Mouse (Mus musculus) neural tube, embryonic 14.5 days (tissue): Measurements from ENCODE around the gene Zfp146. TPM values are rescaled to one million over a fixed set of nuclear protein-coding genes. Genes with fewer than 3 reads are reported as not detected.

ENCODE experiments used
- ATAC-seq: fragments of 200-750 bp; cut with Nextera tagmentation; 2 replicates; pipeline ENCODE4 v1.8.0; 2017; ENCODE audit warnings: low read depth, mild to moderate bottlenecking, moderate TSS enrichment, moderate library complexity
- H3K27ac ChIP-seq: fragments of 300-500 bp; sonication (generic); 2 replicates; pipeline ENCODE4 v1.5.1; 2014; ENCODE audit warnings: low read depth, mild to moderate bottlenecking, control low read depth, low read length, moderate library complexity, mixed read lengths
- H3K27me3 ChIP-seq: fragments of 300-500 bp; sonication (generic); 2 replicates; pipeline ENCODE4 v1.6.1; 2014; ENCODE audit warnings: low read length; ENCODE audit not compliant: control insufficient read depth, insufficient read depth
- H3K36me3 ChIP-seq: fragments of 300-500 bp; sonication (generic); 2 replicates; pipeline ENCODE4 v1.6.1; 2014; ENCODE audit warnings: low read length, mixed read lengths; ENCODE audit not compliant: control insufficient read depth, insufficient read depth
- H3K4me1 ChIP-seq: fragments of 300-500 bp; sonication (generic); 2 replicates; pipeline ENCODE4 v1.6.1; 2014; ENCODE audit warnings: low read length; ENCODE audit not compliant: control insufficient read depth, insufficient read depth
- H3K4me2 ChIP-seq: fragments of 300-500 bp; sonication (generic); 2 replicates; pipeline ENCODE4 v1.6.1; 2014; ENCODE audit warnings: mild to moderate bottlenecking, low read depth, low read length, control low read depth
- H3K4me3 ChIP-seq: fragments of 300-500 bp; sonication (generic); 2 replicates; pipeline ENCODE4 v1.5.1; 2014; ENCODE audit warnings: low read depth, low read length, control low read depth, mixed read lengths
- H3K9ac ChIP-seq: fragments of 300-500 bp; sonication (generic); replicated peaks from 2 replicates; pipeline ENCODE4 v1.6.1; 2014; ENCODE audit warnings: low read depth, mild to moderate bottlenecking, control low read depth, low read length, mixed read lengths
- H3K9me3 ChIP-seq: fragments of 300-500 bp; sonication (generic); 2 replicates; pipeline ENCODE4 v1.6.1; 2016; ENCODE audit warnings: low read length; ENCODE audit not compliant: control insufficient read depth
- WGBS: fragments of 180-500 bp; shearing (Covaris S2); extraction: QIAGEN DNeasy Blood & Tissue Kit; methylation state at CpG from one replicate; pipeline ENCODE4 v1.1.7; 2014; 5-methylcytosine and 5-hydroxymethylcytosine counted together
- polyA plus RNA-seq: library from polyadenylated mRNA; unstranded; fragments of >200 nt; fragmentation: Nextera tagmentation; extraction: Ambion mirVana; gene quantifications from 2 replicates; pipeline ENCODE4 v1.2.1, GENCODE M21; 2014

Gene Zfp146
- polyA plus RNA-seq, 1 experiment from 2014 or later, result 17.6 TPM

- Histone ChIP-seq H3K27me3 (no peaks in the 10 kb centered on the region), H3K4me2 (no peak overlapping the region), H3K4me3 (no peak overlapping the region), H3K36me3 (peaks cover 50% of the 10 kb centered on the region), H3K9ac (no peak overlapping the region), H3K27ac (no peak overlapping the region), H3K4me1 (peaks cover 5% of the 10 kb centered on the region; the same call in 1 of the 2 replicates), H3K9me3 (peaks cover 46% of the 10 kb centered on the region)
- 95% methylated on average over 5 of the region's 5 CpGs for WGBS
- ATAC-seq, result no peak
Measured at GRCm38 (mm10) chr7:30163113-30163512, 6.4 kb downstream of the Zfp146 start.

DNA sequence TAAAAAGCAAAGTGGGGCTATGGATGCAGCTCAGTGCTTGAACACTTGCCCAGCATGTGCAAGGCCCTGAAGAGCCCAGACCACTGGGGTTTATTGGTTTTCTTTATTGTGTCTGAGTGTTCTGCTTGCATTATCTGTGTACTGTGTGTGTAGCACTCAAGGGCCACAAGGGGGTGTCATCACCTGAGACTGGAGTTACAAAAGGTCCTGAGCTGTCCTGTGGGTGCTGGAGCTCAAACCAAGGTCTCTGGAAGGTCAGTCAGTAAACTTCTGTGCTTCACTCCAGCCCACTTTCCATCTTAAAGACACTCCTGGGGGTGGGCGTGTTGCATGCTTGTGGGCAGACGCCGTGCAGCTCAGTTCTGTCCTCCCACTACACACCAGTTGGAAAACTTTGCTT, 14.0 kb downstream of the Zfp146 start:
- no peak overlapping the region for H3K9ac ChIP-seq
- no peaks in the 10 kb centered on the region for H3K4me1 ChIP-seq
- no peak for ATAC-seq
- H3K36me3 ChIP-seq, result peaks cover 28% of the 10 kb centered on the region
- no peak overlapping the region for H3K27ac ChIP-seq
- H3K4me2 ChIP-seq, result no peak overlapping the region
- H3K27me3 ChIP-seq, result no peaks in the 10 kb centered on the region
- WGBS, result 99% methylated on average over 3 of the region's 3 CpGs
- H3K4me3 ChIP-seq, result no peak overlapping the region
- H3K9me3 ChIP-seq, result peaks cover 28% of the 10 kb centered on the region

- Histone ChIP-seq H3K9ac (no peak overlapping the region), H3K4me1 (no peaks in the 10 kb centered on the region), H3K4me3 (no peak overlapping the region), H3K36me3 (peaks cover 16% of the 10 kb centered on the region), H3K9me3 (peaks cover 18% of the 10 kb centered on the region), H3K27ac (no peak overlapping the region), H3K4me2 (no peak overlapping the region), H3K27me3 (no peaks in the 10 kb centered on the region)
- WGBS, result 96% methylated on average over 1 of the region's 1 CpGs
- ATAC-seq, result no peak
Measured at GRCm38 (mm10) chr7:30154040-30154439, 15.5 kb downstream of the Zfp146 start.

DNA sequence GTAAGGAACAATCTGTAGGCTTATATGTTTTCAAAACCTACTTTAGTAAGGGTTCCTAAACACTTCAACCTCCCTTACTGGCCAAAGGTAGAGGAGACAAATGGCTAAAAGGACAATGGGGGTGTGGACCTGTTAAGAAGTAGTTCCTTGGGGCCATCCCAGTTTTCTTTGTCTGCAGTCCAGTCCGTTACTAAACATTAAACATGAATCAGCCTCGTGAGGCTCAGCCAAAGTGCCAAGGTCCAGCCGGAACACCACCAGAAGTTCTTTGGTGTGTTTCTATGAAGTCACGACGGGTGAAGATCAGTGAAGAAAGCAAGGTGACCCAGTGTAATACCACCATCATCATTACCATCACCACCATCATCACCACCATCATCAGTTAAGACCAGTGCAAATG, 22.5 kb downstream of the Zfp146 start:
- 91% methylated on average over 5 of the region's 5 CpGs for WGBS
- Histone ChIP-seq H3K9me3 (peaks cover 6% of the 10 kb centered on the region), H3K27ac (no peak overlapping the region), H3K27me3 (no peaks in the 10 kb centered on the region), H3K9ac (no peak overlapping the region), H3K4me1 (no peaks in the 10 kb centered on the region), H3K4me3 (no peak overlapping the region), H3K36me3 (no peaks in the 10 kb centered on the region), H3K4me2 (no peak overlapping the region)
- no peak for ATAC-seq

DNA sequence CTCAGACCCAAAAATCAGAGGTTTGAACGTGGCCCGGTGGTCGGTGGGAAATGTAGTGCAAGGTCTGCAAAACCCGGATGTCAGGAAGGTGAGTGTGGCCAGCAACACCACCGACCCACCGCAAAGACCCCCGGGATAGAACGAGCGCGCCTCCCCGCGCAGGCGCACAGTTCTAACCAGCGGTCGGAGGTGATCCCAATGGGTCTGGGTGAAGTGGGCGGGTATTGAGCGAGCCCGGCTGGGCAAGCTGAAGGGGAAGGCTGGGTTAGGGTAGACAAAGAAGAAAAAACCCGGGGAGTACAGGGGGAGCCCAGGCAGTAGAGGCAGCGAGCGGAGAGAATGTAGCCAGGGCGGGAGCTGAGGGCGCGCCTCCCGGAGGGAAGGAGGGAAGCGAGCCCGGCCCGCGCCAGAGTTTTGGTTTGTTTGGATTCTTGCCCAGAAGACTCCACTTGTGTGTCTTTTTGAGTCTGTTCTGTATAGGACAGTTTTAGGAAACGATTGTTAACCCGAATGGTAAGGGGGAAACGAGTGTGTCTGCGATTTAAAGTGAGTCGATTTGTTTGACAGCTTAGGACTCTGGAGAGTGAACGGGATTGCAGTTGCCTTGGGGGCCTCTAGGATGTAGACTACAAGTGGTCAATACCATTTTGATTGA, 25.9 kb downstream of the Zfp146 start:
- Histone ChIP-seq H3K4me2 (peak overlapping the region; percentile 54), H3K27ac (peak overlapping the region; percentile 78), H3K36me3 (no peaks in the 10 kb centered on the region), H3K4me3 (peak overlapping the region; percentile 54), H3K9ac (peak overlapping the region; percentile 55), H3K9me3 (peaks cover 4% of the 10 kb centered on the region; the same call in 1 of the 2 replicates), H3K27me3 (no peaks in the 10 kb centered on the region), H3K4me1 (no peaks in the 10 kb centered on the region)
- peak; percentile 96 for ATAC-seq
- WGBS, result 2% methylated on average over 35 of the region's 35 CpGs

- ATAC-seq, result peak; percentile 49
- peak overlapping the region; percentile 5; the same call in 1 of the 2 replicates for H3K27ac ChIP-seq
- H3K9me3 ChIP-seq, result no peaks in the 10 kb centered on the region
- H3K4me2 ChIP-seq, result peak overlapping the region; percentile 54
- H3K27me3 ChIP-seq, result no peaks in the 10 kb centered on the region
- peak overlapping the region; percentile 55 for H3K9ac ChIP-seq
- WGBS, result 13% methylated on average over 8 of the region's 8 CpGs
- H3K36me3 ChIP-seq, result no peaks in the 10 kb centered on the region
- H3K4me1 ChIP-seq, result no peaks in the 10 kb centered on the region
- H3K4me3 ChIP-seq, result peak overlapping the region; percentile 54
Measured at GRCm38 (mm10) chr7:30143170-30143554, 26.4 kb downstream of the Zfp146 start.

DNA sequence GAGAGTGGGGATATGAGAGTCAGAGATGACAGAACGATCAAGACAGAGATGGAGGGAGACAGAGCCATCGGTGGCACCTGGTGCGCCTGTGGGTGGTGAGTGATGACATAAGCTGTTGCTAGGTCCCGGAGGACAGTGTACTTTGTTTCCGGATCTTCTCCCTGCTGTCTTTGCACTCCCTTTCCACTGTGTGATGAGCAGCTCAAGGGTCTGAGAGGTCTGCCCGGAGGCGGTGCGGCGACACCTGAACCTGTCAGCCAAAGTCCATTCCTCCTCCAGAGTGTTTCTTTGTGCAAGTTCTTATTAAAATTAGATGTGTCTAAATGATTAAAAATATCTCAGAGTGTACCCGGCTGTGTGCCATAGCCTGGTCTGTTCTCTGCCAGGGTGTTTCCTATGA, 32.7 kb downstream of the Zfp146 start:
- Histone ChIP-seq H3K36me3 (peaks cover 31% of the 10 kb centered on the region), H3K27ac (no peak overlapping the region), H3K4me2 (no peak overlapping the region), H3K27me3 (no peaks in the 10 kb centered on the region), H3K4me3 (no peak overlapping the region), H3K9ac (no peak overlapping the region), H3K4me1 (no peaks in the 10 kb centered on the region), H3K9me3 (no peaks in the 10 kb centered on the region)
- no peak for ATAC-seq
- 91% methylated on average over 10 of the region's 10 CpGs for WGBS

DNA sequence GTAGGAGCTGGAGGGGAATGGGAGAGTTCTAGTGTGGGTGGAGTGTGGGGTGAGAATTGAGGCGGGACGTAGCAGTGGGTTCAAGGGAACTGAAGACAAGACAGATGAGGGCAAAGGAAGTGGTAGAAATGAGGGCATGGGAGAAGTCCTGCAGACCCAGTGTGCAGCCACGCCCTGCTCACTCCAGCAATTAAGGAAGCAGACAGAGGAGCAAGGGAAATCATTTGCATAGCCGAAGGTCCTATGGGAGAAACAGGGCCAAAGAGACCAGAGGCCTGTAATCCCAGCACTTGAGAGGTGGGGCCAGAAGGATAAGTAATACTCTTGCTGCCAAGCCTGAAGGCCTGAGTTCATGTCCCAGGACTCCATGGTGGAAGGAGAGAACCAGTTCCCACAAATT, 37.2 kb downstream of the Zfp146 start:
- no peaks in the 10 kb centered on the region for H3K4me1 ChIP-seq
- peaks cover 49% of the 10 kb centered on the region for H3K36me3 ChIP-seq
- H3K27me3 ChIP-seq, result no peaks in the 10 kb centered on the region
- H3K27ac ChIP-seq, result no peak overlapping the region
- no peak for ATAC-seq
- no peak overlapping the region for H3K9ac ChIP-seq
- WGBS, result 90% methylated on average over 4 of the region's 4 CpGs
- H3K4me3 ChIP-seq, result no peak overlapping the region
- H3K4me2 ChIP-seq, result no peak overlapping the region
- no peaks in the 10 kb centered on the region for H3K9me3 ChIP-seq

GRCm38 (mm10) chr7:30129900-30130299, 39.6 kb downstream of the Zfp146 start:
- Histone ChIP-seq H3K4me1 (no peaks in the 10 kb centered on the region), H3K27ac (no peak overlapping the region), H3K27me3 (no peaks in the 10 kb centered on the region), H3K9ac (no peak overlapping the region), H3K36me3 (peaks cover 49% of the 10 kb centered on the region), H3K4me3 (no peak overlapping the region), H3K4me2 (no peak overlapping the region), H3K9me3 (no peaks in the 10 kb centered on the region)
- 95% methylated on average over 8 of the region's 8 CpGs for WGBS
- no peak for ATAC-seq
